Mouse (Mus musculus) neural tube, embryonic 14.5 days (tissue): ENCODE measurements around the gene Cep128. TPM values are rescaled to one million over a fixed set of nuclear protein-coding genes. Genes with fewer than 3 reads are reported as not detected.

Experiments used
- ATAC-seq: fragments of 200-750 bp; cut with Nextera tagmentation; 2 replicates; pipeline ENCODE4 v1.8.0; 2017; ENCODE audit warnings: low read depth, mild to moderate bottlenecking, moderate TSS enrichment, moderate library complexity
- H3K27ac ChIP-seq: fragments of 300-500 bp; sonication (generic); 2 replicates; pipeline ENCODE4 v1.5.1; 2014; ENCODE audit warnings: low read depth, mild to moderate bottlenecking, control low read depth, low read length, moderate library complexity, mixed read lengths
- H3K27me3 ChIP-seq: fragments of 300-500 bp; sonication (generic); 2 replicates; pipeline ENCODE4 v1.6.1; 2014; ENCODE audit warnings: low read length; ENCODE audit not compliant: control insufficient read depth, insufficient read depth
- H3K36me3 ChIP-seq: fragments of 300-500 bp; sonication (generic); 2 replicates; pipeline ENCODE4 v1.6.1; 2014; ENCODE audit warnings: low read length, mixed read lengths; ENCODE audit not compliant: control insufficient read depth, insufficient read depth
- H3K4me1 ChIP-seq: fragments of 300-500 bp; sonication (generic); 2 replicates; pipeline ENCODE4 v1.6.1; 2014; ENCODE audit warnings: low read length; ENCODE audit not compliant: control insufficient read depth, insufficient read depth
- H3K4me2 ChIP-seq: fragments of 300-500 bp; sonication (generic); 2 replicates; pipeline ENCODE4 v1.6.1; 2014; ENCODE audit warnings: mild to moderate bottlenecking, low read depth, low read length, control low read depth
- H3K4me3 ChIP-seq: fragments of 300-500 bp; sonication (generic); 2 replicates; pipeline ENCODE4 v1.5.1; 2014; ENCODE audit warnings: low read depth, low read length, control low read depth, mixed read lengths
- H3K9ac ChIP-seq: fragments of 300-500 bp; sonication (generic); replicated peaks from 2 replicates; pipeline ENCODE4 v1.6.1; 2014; ENCODE audit warnings: low read depth, mild to moderate bottlenecking, control low read depth, low read length, mixed read lengths
- H3K9me3 ChIP-seq: fragments of 300-500 bp; sonication (generic); 2 replicates; pipeline ENCODE4 v1.6.1; 2016; ENCODE audit warnings: low read length; ENCODE audit not compliant: control insufficient read depth
- WGBS: fragments of 180-500 bp; shearing (Covaris S2); extraction: QIAGEN DNeasy Blood & Tissue Kit; methylation state at CpG from one replicate; pipeline ENCODE4 v1.1.7; 2014; 5-methylcytosine and 5-hydroxymethylcytosine counted together
- polyA plus RNA-seq: library from polyadenylated mRNA; unstranded; fragments of >200 nt; fragmentation: Nextera tagmentation; extraction: Ambion mirVana; gene quantifications from 2 replicates; pipeline ENCODE4 v1.2.1, GENCODE M21; 2014

Cep128 gene
- polyA plus RNA-seq, 1 experiment from 2014 or later = 3.6 TPM

GRCm38 (mm10) chr12:91067083-91067441 is 317.1 kb downstream of the Cep128 start:
- no peak for ATAC-seq
- H3K4me2 ChIP-seq = no peak overlapping the region
- H3K4me3 ChIP-seq = no peak overlapping the region
- no peaks in the 10 kb centered on the region for H3K4me1 ChIP-seq
- no peaks in the 10 kb centered on the region for H3K36me3 ChIP-seq
- H3K27ac ChIP-seq = no peak overlapping the region
- no peaks in the 10 kb centered on the region for H3K27me3 ChIP-seq
- H3K9ac ChIP-seq = no peak overlapping the region
- WGBS = 66% methylated on average over 2 of the region's 2 CpGs
- H3K9me3 ChIP-seq = no peaks in the 10 kb centered on the region

GRCm38 (mm10) chr12:91066286-91067082 is 317.7 kb downstream of the Cep128 start:
- Histone ChIP-seq H3K9me3 (no peaks in the 10 kb centered on the region), H3K36me3 (no peaks in the 10 kb centered on the region), H3K4me3 (no peak overlapping the region), H3K4me2 (no peak overlapping the region), H3K27ac (no peak overlapping the region), H3K27me3 (no peaks in the 10 kb centered on the region), H3K9ac (no peak overlapping the region), H3K4me1 (no peaks in the 10 kb centered on the region)
- WGBS = 41% methylated on average over 5 of the region's 5 CpGs
- no peak for ATAC-seq

GRCm38 (mm10) chr12:91065423-91065822 is 318.8 kb downstream of the Cep128 start:
- no peak overlapping the region for H3K4me2 ChIP-seq
- no peaks in the 10 kb centered on the region for H3K27me3 ChIP-seq
- H3K27ac ChIP-seq = no peak overlapping the region
- no peak for ATAC-seq
- H3K36me3 ChIP-seq = no peaks in the 10 kb centered on the region
- 78% methylated on average over 3 of the region's 3 CpGs for WGBS
- H3K9me3 ChIP-seq = no peaks in the 10 kb centered on the region
- H3K4me3 ChIP-seq = no peak overlapping the region
- no peak overlapping the region for H3K9ac ChIP-seq
- no peaks in the 10 kb centered on the region for H3K4me1 ChIP-seq

GRCm38 (mm10) chr12:91064368-91064999 is 319.7 kb downstream of the Cep128 start:
- H3K36me3 ChIP-seq = no peaks in the 10 kb centered on the region
- no peak for ATAC-seq

GRCm38 (mm10) chr12:91063337-91064015 is 320.7 kb downstream of the Cep128 start:
- Histone ChIP-seq H3K9me3 (no peaks in the 10 kb centered on the region), H3K9ac (no peak overlapping the region), H3K27ac (no peak overlapping the region), H3K4me3 (no peak overlapping the region), H3K4me1 (no peaks in the 10 kb centered on the region), H3K27me3 (no peaks in the 10 kb centered on the region), H3K36me3 (no peaks in the 10 kb centered on the region), H3K4me2 (no peak overlapping the region)
- ATAC-seq = no peak
- 89% methylated on average over 4 of the region's 4 CpGs for WGBS

More at GRCm38 (mm10) chr12:91064368-91064999, 319.7 kb downstream of the Cep128 start:
- no peaks in the 10 kb centered on the region for H3K27me3 ChIP-seq
- H3K4me2 ChIP-seq = no peak overlapping the region
- H3K4me3 ChIP-seq = no peak overlapping the region
- H3K9me3 ChIP-seq = no peaks in the 10 kb centered on the region
- no peak overlapping the region for H3K9ac ChIP-seq
- H3K4me1 ChIP-seq = no peaks in the 10 kb centered on the region
- H3K27ac ChIP-seq = no peak overlapping the region

GRCm38 (mm10) chr12:91062681-91063080 is 321.5 kb downstream of the Cep128 start:
- WGBS = 79% methylated on average over 4 of the region's 4 CpGs
- no peak overlapping the region for H3K27ac ChIP-seq
- no peaks in the 10 kb centered on the region for H3K36me3 ChIP-seq
- no peak overlapping the region for H3K4me3 ChIP-seq
- no peak overlapping the region for H3K9ac ChIP-seq
- no peak overlapping the region for H3K4me2 ChIP-seq
- no peak for ATAC-seq
- H3K4me1 ChIP-seq = no peaks in the 10 kb centered on the region
- H3K9me3 ChIP-seq = no peaks in the 10 kb centered on the region
- no peaks in the 10 kb centered on the region for H3K27me3 ChIP-seq

GRCm38 (mm10) chr12:91059704-91060318 is 324.4 kb downstream of the Cep128 start:
- Histone ChIP-seq H3K36me3 (no peaks in the 10 kb centered on the region), H3K27me3 (no peaks in the 10 kb centered on the region), H3K27ac (no peak overlapping the region), H3K9me3 (no peaks in the 10 kb centered on the region), H3K4me3 (no peak overlapping the region), H3K9ac (no peak overlapping the region), H3K4me2 (no peak overlapping the region), H3K4me1 (no peaks in the 10 kb centered on the region)
- WGBS = 55% methylated on average over 12 of the region's 12 CpGs
- ATAC-seq = peak; percentile 60; the same call in 1 of the 2 replicates

GRCm38 (mm10) chr12:91056885-91057284 is 327.3 kb downstream of the Cep128 start:
- no peak overlapping the region for H3K27ac ChIP-seq
- H3K4me1 ChIP-seq = no peaks in the 10 kb centered on the region
- no peak overlapping the region for H3K4me2 ChIP-seq
- no peaks in the 10 kb centered on the region for H3K36me3 ChIP-seq
- ATAC-seq = no peak
- H3K4me3 ChIP-seq = no peak overlapping the region
- no peaks in the 10 kb centered on the region for H3K27me3 ChIP-seq
- 85% methylated on average over 10 of the region's 10 CpGs for WGBS
- no peak overlapping the region for H3K9ac ChIP-seq
- H3K9me3 ChIP-seq = no peaks in the 10 kb centered on the region

- Histone ChIP-seq H3K27me3 (no peaks in the 10 kb centered on the region), H3K36me3 (no peaks in the 10 kb centered on the region), H3K27ac (no peak overlapping the region), H3K9ac (no peak overlapping the region), H3K4me2 (no peak overlapping the region), H3K4me1 (no peaks in the 10 kb centered on the region), H3K9me3 (no peaks in the 10 kb centered on the region), H3K4me3 (no peak overlapping the region)
- 86% methylated on average over 3 of the region's 3 CpGs for WGBS
- no peak for ATAC-seq
Measured at GRCm38 (mm10) chr12:91052301-91052700, 331.9 kb downstream of the Cep128 start.
